Mouse (Mus musculus): ENCODE measurements around the gene Sdccag8. TPM values are rescaled to one million over a fixed set of nuclear protein-coding genes. Genes with fewer than 3 reads are reported as not detected.
A peak's percentile ranks its signal among the peaks of the same experiment; 100 is the strongest.

The Sdccag8 gene
- polyA plus RNA-seq, 1 experiment from 2014 or later: 10.0 TPM

DNA sequence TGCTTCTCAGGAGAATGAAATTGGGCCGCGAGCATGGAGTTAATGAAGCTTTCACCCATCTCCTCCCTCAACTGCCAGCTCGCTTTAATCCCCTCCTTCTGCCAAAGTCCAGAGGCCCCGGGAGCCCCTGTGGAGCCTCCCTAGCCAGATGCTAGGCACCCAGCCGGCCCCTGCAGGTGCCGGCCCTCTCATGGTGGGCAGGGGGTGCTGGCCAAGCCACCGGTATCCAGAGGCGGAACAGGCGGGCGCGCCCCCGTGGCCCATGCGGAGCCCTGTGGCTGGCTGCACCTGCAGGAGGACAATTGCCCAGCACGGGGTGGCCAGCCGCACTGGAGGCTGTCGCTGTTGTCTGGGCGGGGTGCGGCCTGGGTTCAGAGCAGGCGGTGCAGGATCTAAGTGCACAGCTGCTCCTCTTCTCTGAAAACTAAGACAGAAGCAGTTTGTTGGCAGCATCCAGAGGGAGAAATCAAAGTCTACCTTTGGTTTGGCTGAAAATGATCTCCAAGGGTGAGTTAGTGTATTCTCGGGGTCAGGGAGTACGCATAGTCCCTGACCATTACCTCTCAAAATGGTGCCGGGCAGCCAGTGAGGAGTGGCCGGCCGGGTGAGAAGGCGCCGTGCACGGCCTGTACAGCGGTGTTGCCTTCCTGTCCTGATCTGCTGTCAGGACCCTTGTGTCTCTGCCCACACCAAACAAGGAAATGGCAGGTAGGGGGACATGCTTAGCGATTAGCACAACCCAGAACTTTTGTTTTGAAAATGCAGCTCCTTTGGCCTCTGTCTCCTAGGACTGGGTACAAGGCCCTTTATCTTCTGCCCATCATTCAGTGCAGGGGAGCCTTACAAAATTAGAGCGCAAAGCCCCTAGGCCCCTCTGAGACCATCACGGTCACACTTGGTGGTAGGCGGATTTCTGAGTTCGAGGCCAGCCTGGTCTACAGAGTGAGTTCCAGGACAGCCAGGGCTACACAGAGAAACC is 183.5 kb downstream of the Sdccag8 start:
- peak overlapping the region; percentile 46; the same call in 1 of the 2 replicates for H3K9ac ChIP-seq
- no peaks in the 10 kb centered on the region for H3K9me3 ChIP-seq (replicated peaks)
- no peaks in the 10 kb centered on the region for H3K36me3 ChIP-seq
- no peaks in the 10 kb centered on the region for H3K27me3 ChIP-seq (replicated peaks)
- ATAC-seq (ENCODE audit: insufficient number of reproducible peaks, low FRiP score): 0 out of 2 replicates have a peak, but pooled peaks have one; percentile 51
- H3K27ac ChIP-seq (ENCODE audit: poor library complexity, severe bottlenecking): no peak overlapping the region
- peak overlapping the region; percentile 67 for H3K4me2 ChIP-seq
- 50% methylated on average over 33 of the region's 33 CpGs for WGBS
- peaks cover 40% of the 10 kb centered on the region for H3K4me1 ChIP-seq (replicated peaks)
- peak overlapping the region; percentile 25; the same call in 1 of the 2 replicates for H3K4me3 ChIP-seq

DNA sequence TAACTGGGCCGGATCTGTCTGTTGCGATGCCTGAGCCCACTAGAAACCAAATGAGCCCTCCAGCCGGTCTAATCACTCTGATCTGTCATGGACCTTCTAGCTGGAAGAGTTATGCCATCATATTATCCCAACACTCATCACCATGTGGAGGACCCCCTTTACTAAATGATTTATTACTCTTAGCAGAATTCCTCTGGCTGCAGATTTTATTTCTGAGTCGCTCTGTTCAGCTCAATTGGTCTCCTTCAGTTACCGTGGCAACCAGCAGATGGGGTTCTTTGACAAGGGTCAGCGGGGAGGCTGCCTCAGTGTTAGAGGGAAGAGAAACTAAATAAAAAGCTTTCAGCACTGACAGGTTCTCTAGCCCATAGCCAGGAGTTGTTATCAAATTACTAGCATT is 184.6 kb downstream of the Sdccag8 start:
- Histone ChIP-seq H3K36me3 (no peaks in the 10 kb centered on the region), H3K4me3 (no peak overlapping the region), H3K4me1 (replicated peaks) (peaks cover 33% of the 10 kb centered on the region), H3K9me3 (replicated peaks) (no peaks in the 10 kb centered on the region), H3K9ac (no peak overlapping the region), H3K27ac (ENCODE audit: poor library complexity, severe bottlenecking) (no peak overlapping the region), H3K27me3 (replicated peaks) (no peaks in the 10 kb centered on the region), H3K4me2 (no peak overlapping the region)
- no peak for ATAC-seq (ENCODE audit: insufficient number of reproducible peaks, low FRiP score)
- 61% methylated on average over 6 of the region's 6 CpGs for WGBS

GRCm38 (mm10) chr1:177002951-177003350 is 188.5 kb downstream of the Sdccag8 start:
- ATAC-seq (ENCODE audit: insufficient number of reproducible peaks, low FRiP score): no peak
- Histone ChIP-seq H3K9me3 (replicated peaks) (no peaks in the 10 kb centered on the region), H3K27ac (ENCODE audit: poor library complexity, severe bottlenecking) (no peak overlapping the region), H3K27me3 (replicated peaks) (no peaks in the 10 kb centered on the region), H3K36me3 (no peaks in the 10 kb centered on the region), H3K4me1 (replicated peaks) (peaks cover 15% of the 10 kb centered on the region), H3K4me2 (no peak overlapping the region), H3K4me3 (no peak overlapping the region), H3K9ac (no peak overlapping the region)
- WGBS: 64% methylated on average over 6 of the region's 6 CpGs

DNA sequence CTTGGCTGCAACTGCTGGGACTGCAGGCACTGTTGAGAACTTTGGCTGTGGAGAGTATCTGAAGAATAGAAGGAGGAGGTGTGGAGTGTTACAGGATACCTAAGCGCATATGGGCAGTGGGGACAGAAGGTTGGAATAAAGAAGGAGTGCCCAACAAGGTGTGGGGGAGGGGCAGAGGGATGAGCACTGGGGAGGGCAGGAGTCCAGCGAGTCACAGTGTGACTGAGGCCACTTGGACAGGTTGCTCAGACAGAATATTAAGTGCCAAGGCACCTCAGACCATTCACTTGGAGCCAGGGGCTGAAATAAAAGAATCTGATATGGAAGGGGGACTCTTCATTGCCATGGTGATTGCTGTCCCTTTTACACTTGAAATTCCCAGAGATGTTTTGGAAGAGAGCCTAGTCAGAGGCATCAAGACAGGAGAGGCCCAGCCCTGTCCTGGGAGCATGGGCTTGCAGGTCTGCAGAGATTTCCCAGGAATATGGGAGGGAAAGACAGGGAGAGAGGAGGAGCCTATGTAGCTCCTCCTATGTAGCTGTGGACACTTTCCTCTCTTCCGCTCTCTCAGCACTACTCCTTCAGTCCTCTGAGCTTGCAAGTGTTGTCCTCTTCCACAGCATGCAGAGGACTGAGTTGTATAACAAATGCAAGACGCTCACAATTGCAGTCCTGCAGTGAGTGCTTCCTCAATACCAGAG is 189.7 kb downstream of the Sdccag8 start:
- H3K27me3 ChIP-seq (replicated peaks): no peaks in the 10 kb centered on the region
- H3K4me1 ChIP-seq (replicated peaks): peaks cover 18% of the 10 kb centered on the region
- ATAC-seq (ENCODE audit: insufficient number of reproducible peaks, low FRiP score): no peak
- H3K4me2 ChIP-seq: no peak overlapping the region
- H3K36me3 ChIP-seq: no peaks in the 10 kb centered on the region
- H3K27ac ChIP-seq (ENCODE audit: poor library complexity, severe bottlenecking): no peak overlapping the region
- 59% methylated on average over 4 of the region's 4 CpGs for WGBS
- no peak overlapping the region for H3K4me3 ChIP-seq
- no peaks in the 10 kb centered on the region for H3K9me3 ChIP-seq (replicated peaks)
- no peak overlapping the region for H3K9ac ChIP-seq

DNA sequence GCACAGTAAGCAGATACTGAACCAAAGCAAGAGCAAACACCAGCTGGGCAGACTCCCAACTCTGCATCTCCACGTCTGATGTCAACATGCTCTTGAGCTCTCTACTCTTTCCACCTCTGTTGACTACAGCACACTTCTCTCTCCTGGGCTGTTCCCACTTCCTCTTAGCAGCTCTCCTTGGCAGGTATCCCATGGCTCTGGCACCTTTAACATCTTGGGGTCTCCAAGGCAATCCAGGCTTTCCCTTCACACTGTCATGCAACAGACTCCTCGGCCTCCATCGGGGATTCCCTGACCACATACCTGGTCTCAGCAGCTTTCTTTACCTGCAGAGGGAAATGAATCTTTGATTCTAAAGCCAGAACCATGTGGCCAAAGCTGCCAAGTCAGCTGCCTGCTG is 192.9 kb downstream of the Sdccag8 start:
- H3K4me2 ChIP-seq: no peak overlapping the region

GRCm38 (mm10) chr1:177008777-177009176 is 194.3 kb downstream of the Sdccag8 start:
- Histone ChIP-seq H3K4me1 (replicated peaks) (peaks cover 36% of the 10 kb centered on the region), H3K36me3 (no peaks in the 10 kb centered on the region), H3K4me3 (no peak overlapping the region), H3K4me2 (no peak overlapping the region), H3K9me3 (replicated peaks) (no peaks in the 10 kb centered on the region), H3K27me3 (replicated peaks) (no peaks in the 10 kb centered on the region), H3K27ac (ENCODE audit: poor library complexity, severe bottlenecking) (no peak overlapping the region), H3K9ac (no peak overlapping the region)
- ATAC-seq (ENCODE audit: insufficient number of reproducible peaks, low FRiP score): no peak
- 43% methylated on average over 1 of the region's 1 CpGs for WGBS

More for the DNA sequence above, 192.9 kb downstream of the Sdccag8 start:
- Histone ChIP-seq H3K4me1 (replicated peaks) (peaks cover 36% of the 10 kb centered on the region), H3K27me3 (replicated peaks) (no peaks in the 10 kb centered on the region), H3K9me3 (replicated peaks) (no peaks in the 10 kb centered on the region), H3K9ac (no peak overlapping the region), H3K36me3 (no peaks in the 10 kb centered on the region), H3K27ac (ENCODE audit: poor library complexity, severe bottlenecking) (no peak overlapping the region), H3K4me3 (no peak overlapping the region)
- ATAC-seq (ENCODE audit: insufficient number of reproducible peaks, low FRiP score): no peak
- WGBS: 82% methylated on average over 3 of the region's 3 CpGs

- ATAC-seq (ENCODE audit: insufficient number of reproducible peaks, low FRiP score): no peak
- H3K4me3 ChIP-seq: no peak overlapping the region
- H3K9ac ChIP-seq: no peak overlapping the region
- H3K36me3 ChIP-seq: no peaks in the 10 kb centered on the region
- H3K27me3 ChIP-seq (replicated peaks): no peaks in the 10 kb centered on the region
- peaks cover 34% of the 10 kb centered on the region for H3K4me1 ChIP-seq (replicated peaks)
- 56% methylated on average over 3 of the region's 3 CpGs for WGBS
- H3K4me2 ChIP-seq: no peak overlapping the region
- H3K27ac ChIP-seq (ENCODE audit: poor library complexity, severe bottlenecking): no peak overlapping the region
- H3K9me3 ChIP-seq (replicated peaks): no peaks in the 10 kb centered on the region
Measured at GRCm38 (mm10) chr1:177010041-177010440, 195.6 kb downstream of the Sdccag8 start.

GRCm38 (mm10) chr1:177010607-177011302 is 196.3 kb downstream of the Sdccag8 start:
- Histone ChIP-seq H3K4me3 (no peak overlapping the region), H3K4me1 (replicated peaks) (peaks cover 38% of the 10 kb centered on the region), H3K27ac (ENCODE audit: poor library complexity, severe bottlenecking) (no peak overlapping the region), H3K36me3 (no peaks in the 10 kb centered on the region), H3K9me3 (replicated peaks) (no peaks in the 10 kb centered on the region), H3K9ac (no peak overlapping the region), H3K4me2 (no peak overlapping the region), H3K27me3 (replicated peaks) (no peaks in the 10 kb centered on the region)
- 50% methylated on average over 6 of the region's 6 CpGs for WGBS
- no peak for ATAC-seq (ENCODE audit: insufficient number of reproducible peaks, low FRiP score)

- peaks cover 44% of the 10 kb centered on the region for H3K4me1 ChIP-seq (replicated peaks)
- no peak overlapping the region for H3K9ac ChIP-seq
- H3K27ac ChIP-seq (ENCODE audit: poor library complexity, severe bottlenecking): no peak overlapping the region
- H3K9me3 ChIP-seq (replicated peaks): no peaks in the 10 kb centered on the region
- 84% methylated on average over 13 of the region's 13 CpGs for WGBS
- ATAC-seq (ENCODE audit: insufficient number of reproducible peaks, low FRiP score): no peak
- no peaks in the 10 kb centered on the region for H3K27me3 ChIP-seq (replicated peaks)
- no peak overlapping the region for H3K4me3 ChIP-seq
- H3K4me2 ChIP-seq: no peak overlapping the region
- no peaks in the 10 kb centered on the region for H3K36me3 ChIP-seq
Measured at GRCm38 (mm10) chr1:177011688-177012087, 197.2 kb downstream of the Sdccag8 start.

GRCm38 (mm10) chr1:177012774-177013173 is 198.3 kb downstream of the Sdccag8 start:
- H3K4me2 ChIP-seq: no peak overlapping the region
- 74% methylated on average over 3 of the region's 3 CpGs for WGBS
- no peak overlapping the region for H3K9ac ChIP-seq
- no peak for ATAC-seq (ENCODE audit: insufficient number of reproducible peaks, low FRiP score)
- no peaks in the 10 kb centered on the region for H3K27me3 ChIP-seq (replicated peaks)
- H3K4me1 ChIP-seq (replicated peaks): peaks cover 50% of the 10 kb centered on the region
- no peak overlapping the region for H3K4me3 ChIP-seq
- no peak overlapping the region for H3K27ac ChIP-seq (ENCODE audit: poor library complexity, severe bottlenecking)
- no peaks in the 10 kb centered on the region for H3K36me3 ChIP-seq
- no peaks in the 10 kb centered on the region for H3K9me3 ChIP-seq (replicated peaks)

DNA sequence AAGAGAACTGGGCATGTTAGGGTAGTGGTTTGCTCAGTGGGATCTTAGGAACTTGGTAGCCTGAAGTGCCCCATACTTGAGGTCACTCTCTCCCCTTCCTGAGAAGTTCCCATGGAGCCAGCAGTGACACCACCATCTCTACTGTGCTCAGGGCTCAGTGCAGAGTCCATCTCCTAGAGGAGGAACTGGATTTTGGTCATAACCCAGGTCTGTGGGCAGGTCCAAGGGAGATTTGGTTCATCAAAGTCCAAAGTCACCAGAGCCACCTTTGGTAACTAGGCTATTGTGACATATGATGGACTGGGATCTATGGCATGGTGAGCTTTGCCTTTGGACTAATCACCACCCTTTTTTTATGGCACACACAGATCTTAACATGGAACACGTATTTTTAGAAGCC is 198.9 kb downstream of the Sdccag8 start:
- no peak overlapping the region for H3K4me2 ChIP-seq
- no peak overlapping the region for H3K9ac ChIP-seq
- 81% methylated on average over 1 of the region's 1 CpGs for WGBS
- peaks cover 53% of the 10 kb centered on the region for H3K4me1 ChIP-seq (replicated peaks)
- no peak overlapping the region for H3K4me3 ChIP-seq
- no peak for ATAC-seq (ENCODE audit: insufficient number of reproducible peaks, low FRiP score)
- H3K36me3 ChIP-seq: no peaks in the 10 kb centered on the region
- no peaks in the 10 kb centered on the region for H3K27me3 ChIP-seq (replicated peaks)
- no peaks in the 10 kb centered on the region for H3K9me3 ChIP-seq (replicated peaks)
- no peak overlapping the region for H3K27ac ChIP-seq (ENCODE audit: poor library complexity, severe bottlenecking)

All from heart, embryonic 12.5 days (tissue).